Mouse (Mus musculus) thymus, adult 2 months (tissue): ENCODE results near the gene Cryba4.

Experiments
- CTCF ChIP-seq: fragments of 200-500 bp; IDR thresholded peaks from 2 replicates; pipeline ENCODE4 v1.5.1; 2012; ENCODE audit warnings: mild to moderate bottlenecking, control low read depth, low read length, moderate library complexity, borderline replicate concordance; ENCODE audit not compliant: control insufficient read depth, poor library complexity, insufficient read depth; ENCODE audit errors: extremely low read depth
- POLR2A ChIP-seq: fragments of 200-500 bp; IDR thresholded peaks from 2 replicates; pipeline ENCODE4 v1.6.1; 2012; ENCODE audit warnings: mild to moderate bottlenecking, low read length, control low read depth, moderate library complexity; ENCODE audit not compliant: control insufficient read depth, poor library complexity, insufficient read depth; ENCODE audit errors: extremely low read depth

DNA sequence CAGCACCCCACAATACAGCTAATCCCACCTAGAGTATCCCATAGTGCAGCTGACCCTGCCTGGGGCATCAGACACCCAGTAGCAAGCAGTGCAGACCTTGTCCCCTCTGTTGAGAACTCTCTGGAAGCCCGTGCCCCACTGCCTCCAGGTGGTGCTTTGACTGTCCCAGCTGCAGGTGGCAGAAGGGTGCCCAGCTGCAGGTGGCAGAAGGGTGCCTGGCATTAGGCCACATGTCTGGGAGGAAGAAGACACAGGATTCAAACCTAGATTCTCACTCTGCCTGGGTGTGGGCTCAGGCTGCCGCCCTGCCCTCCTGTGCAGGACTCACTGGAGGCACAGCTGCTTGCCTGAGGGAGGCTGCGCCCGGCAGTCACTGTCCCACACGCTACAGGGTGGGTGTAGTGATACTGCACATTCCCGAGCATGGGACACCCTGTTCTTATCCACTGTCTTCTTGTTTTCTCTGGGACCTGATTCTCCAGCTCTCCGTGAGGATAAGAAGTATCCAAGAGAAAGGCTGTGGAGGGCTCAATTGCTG lies 33.3 kb upstream of the Cryba4 start:
- no peak for TF ChIP-seq POLR2A
- no peak for TF ChIP-seq CTCF
